Mouse (Mus musculus): Measurements from ENCODE around the gene Ccnd1.
"Not testable (repeated sequence)": the region's sequence is repeated elsewhere in the genome, so short reads cannot be mapped to it uniquely, and the experiment has no call there.

The Ccnd1 gene

GRCm38 (mm10) chr7:144908705-144909104, 31.0 kb downstream of the Ccnd1 start:
- DNase-seq (ENCODE audit: low read depth, low spot score): no peak

DNA sequence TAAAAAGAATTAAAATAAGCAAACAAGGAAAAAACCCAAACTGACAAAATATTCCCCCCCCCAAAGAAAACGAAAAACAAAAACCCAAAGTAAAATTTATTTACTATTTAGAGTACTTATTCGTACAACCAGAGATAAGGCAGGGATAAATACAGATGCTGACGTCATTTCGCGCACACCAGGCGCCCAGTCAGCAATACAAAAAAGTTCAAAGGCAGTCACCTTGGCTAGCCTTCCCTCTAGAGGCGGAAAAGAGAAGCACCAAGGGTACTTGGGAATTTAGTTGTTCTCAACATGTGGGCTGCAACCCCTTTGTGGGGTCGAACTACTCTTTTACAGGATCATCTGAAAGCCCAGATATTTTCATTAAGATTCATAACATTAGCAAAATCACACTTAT, 31.9 kb downstream of the Ccnd1 start:
- peak; percentile 13 for DNase-seq (ENCODE audit: low read depth, low spot score)

- peak; percentile 25 for DNase-seq (ENCODE audit: low read depth, low spot score)
Observed at GRCm38 (mm10) chr7:144906708-144907397, 32.9 kb downstream of the Ccnd1 start.

GRCm38 (mm10) chr7:144905514-144905913, 34.2 kb downstream of the Ccnd1 start:
- not testable (repeated sequence) for DNase-seq (ENCODE audit: low read depth, low spot score)

- no peak for DNase-seq (ENCODE audit: low read depth, low spot score)
Observed at GRCm38 (mm10) chr7:144898506-144898905, 41.2 kb downstream of the Ccnd1 start.

GRCm38 (mm10) chr7:144896294-144897218, 43.2 kb downstream of the Ccnd1 start, which contains the start of gene Fgf15:
Gene Fgf15, plus strand, starts transcription at chr7:144896531.
- DNase-seq (ENCODE audit: low read depth, low spot score): no peak

GRCm38 (mm10) chr7:144895305-144896111, 44.2 kb downstream of the Ccnd1 start:
- peak; percentile 79 for DNase-seq (ENCODE audit: low read depth, low spot score)

GRCm38 (mm10) chr7:144894706-144895105, 45.0 kb downstream of the Ccnd1 start:
- no peak for DNase-seq (ENCODE audit: low read depth, low spot score)

GRCm38 (mm10) chr7:144894191-144894590, 45.5 kb downstream of the Ccnd1 start:
- peak; percentile 76 for DNase-seq (ENCODE audit: low read depth, low spot score)

- DNase-seq (ENCODE audit: low read depth, low spot score): peak; percentile 21
Observed at GRCm38 (mm10) chr7:144892322-144892721, 47.4 kb downstream of the Ccnd1 start.

DNA sequence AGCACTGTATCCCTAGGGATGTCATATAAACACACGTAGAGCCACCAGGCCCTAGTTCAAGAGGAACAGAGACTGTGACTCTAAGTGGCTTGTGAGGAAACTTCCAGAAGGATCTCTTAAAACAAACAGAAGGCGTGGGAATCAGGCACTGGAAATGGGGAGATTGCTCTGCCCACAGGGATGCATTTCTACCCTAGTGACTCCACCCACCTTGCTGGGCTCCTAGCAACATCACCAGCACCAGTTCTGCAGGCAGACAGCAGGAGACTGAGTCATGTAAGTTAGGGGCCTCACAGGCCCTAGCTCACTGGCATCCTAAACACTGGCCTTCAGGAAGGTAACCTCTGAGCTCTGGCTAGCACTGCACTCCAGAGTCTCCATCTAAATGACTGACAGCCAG, 47.9 kb downstream of the Ccnd1 start:
- peak; percentile 38 for DNase-seq (ENCODE audit: low read depth, low spot score)

- DNase-seq (ENCODE audit: low read depth, low spot score): not testable (repeated sequence)
Observed at GRCm38 (mm10) chr7:144890661-144891060, 49.1 kb downstream of the Ccnd1 start.

DNA sequence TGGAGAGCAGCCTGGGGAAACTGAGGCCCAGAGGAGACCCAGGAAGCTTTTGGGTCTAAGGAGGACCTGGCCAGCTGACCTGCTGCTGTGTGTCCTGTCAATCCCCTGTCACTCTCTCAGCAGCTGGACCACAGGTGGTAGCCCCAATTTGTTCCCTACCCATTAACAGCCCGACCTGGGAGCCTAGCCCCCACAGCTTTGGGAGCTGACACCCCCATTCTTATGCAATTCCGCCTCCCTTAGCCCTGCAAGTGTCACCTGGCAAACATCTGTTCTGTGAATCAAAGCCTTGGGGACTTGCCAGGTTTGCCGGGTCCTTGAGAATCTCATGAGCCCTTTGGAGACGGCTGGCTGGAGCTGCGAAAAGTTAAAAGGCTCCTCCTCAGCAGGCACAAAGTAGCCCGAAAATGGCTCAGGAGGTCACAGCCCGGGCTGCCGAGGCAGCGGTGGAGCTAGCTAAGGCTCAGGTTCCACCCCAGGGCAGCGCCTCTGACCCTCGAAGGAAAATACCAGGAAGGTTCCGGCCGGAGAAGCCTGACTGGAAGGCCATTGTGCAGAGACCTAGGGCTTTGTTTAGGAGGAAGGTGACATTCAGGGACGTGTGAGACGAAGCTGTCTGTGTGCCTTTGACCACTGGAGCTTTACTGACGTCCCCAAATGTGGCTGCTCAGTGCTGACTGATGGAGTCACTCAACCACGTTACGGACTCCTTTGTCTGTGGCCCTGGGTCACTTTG, 51.0 kb downstream of the Ccnd1 start:
- DNase-seq (ENCODE audit: low read depth, low spot score): no peak

DNA sequence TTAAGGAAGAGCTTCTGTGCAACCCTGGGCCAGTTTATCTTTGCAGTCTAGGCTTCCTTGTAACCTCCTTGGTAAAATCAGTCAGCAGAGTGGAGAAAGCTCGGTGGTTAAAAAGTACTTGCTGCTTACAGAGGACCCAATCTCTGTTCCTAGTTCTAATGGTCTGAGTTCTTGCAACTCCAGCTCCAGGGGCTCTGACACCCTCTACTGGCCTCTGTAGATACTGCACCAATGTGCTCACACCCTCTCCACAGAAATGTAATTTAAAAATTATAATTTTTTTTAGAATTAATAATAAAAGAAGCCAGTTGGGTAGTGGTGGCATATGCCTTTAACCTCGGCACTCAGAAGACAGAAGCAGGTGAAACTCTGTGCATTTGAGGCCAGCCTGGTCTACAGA, 52.1 kb downstream of the Ccnd1 start:
- DNase-seq (ENCODE audit: low read depth, low spot score): no peak

DNA sequence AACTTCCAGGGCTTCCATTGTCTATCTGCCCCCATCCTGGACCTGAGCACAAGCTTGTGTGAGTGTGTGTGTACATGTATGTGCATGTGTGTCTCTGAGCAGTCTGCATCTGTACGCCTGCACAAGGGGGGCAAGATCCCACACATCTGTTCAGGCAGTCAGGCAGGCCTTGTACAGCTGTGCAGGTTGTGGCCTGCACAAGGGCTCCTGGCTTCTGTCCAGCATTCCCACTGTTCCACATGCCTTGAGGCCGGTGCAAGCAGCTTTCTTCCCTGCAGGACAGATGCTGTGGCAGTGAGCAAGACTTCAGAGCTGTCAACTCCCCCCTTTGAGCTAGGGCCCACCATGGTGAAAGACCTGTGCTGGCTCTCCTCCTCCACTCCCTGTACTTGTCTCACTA, 56.6 kb downstream of the Ccnd1 start:
- DNase-seq (ENCODE audit: low read depth, low spot score): peak; percentile 75
